Mouse (Mus musculus) liver, embryonic 14.5 days (tissue): ENCODE measurements at regions not wholly inside any gene's neighbourhood (a gene's known extent, or its start where the extent isn't known, plus 50 kb on each side); places are given as distances from the start of the nearest gene placed in this dataset.

Experiments used
- CTCF ChIP-seq: IDR thresholded peaks from 2 replicates; pipeline ENCODE4 v1.5.1; 2016; ENCODE audit warnings: antibody characterized with exemption, low read depth, control low read depth
- EP300 ChIP-seq: IDR thresholded peaks from 2 replicates; pipeline ENCODE4 v1.6.1; 2016; ENCODE audit warnings: antibody characterized with exemption, low read depth

- TF ChIP-seq CTCF (no peak), EP300 (no peak)
Observed at GRCm38 (mm10) chr5:45214475-45214874, 235.6 kb downstream of the Qdpr start.
